Mouse (Mus musculus) 3134 (cell line): ENCODE results near the gene Sgcg.

ENCODE experiments used
- DNase-seq: peaks from one replicate; pipeline ENCODE4 v3.0.0-alpha.2; 2011; ENCODE audit warnings: low spot score; ENCODE audit not compliant: insufficient read length; ENCODE audit errors: extremely low read depth

Gene Sgcg

GRCm38 (mm10) chr14:61235846-61236474, 22.3 kb downstream of the Sgcg start:
- DNase-seq: no peak

GRCm38 (mm10) chr14:61232016-61232568, 26.2 kb downstream of the Sgcg start:
- no peak for DNase-seq

GRCm38 (mm10) chr14:61230179-61230578, 28.1 kb downstream of the Sgcg start:
- no peak for DNase-seq

GRCm38 (mm10) chr14:61229763-61230162, 28.5 kb downstream of the Sgcg start:
- DNase-seq: no peak

GRCm38 (mm10) chr14:61226151-61226550, 32.1 kb downstream of the Sgcg start:
- no peak for DNase-seq

GRCm38 (mm10) chr14:61224387-61225077, 33.8 kb downstream of the Sgcg start:
- DNase-seq: no peak

- no peak for DNase-seq
Observed at GRCm38 (mm10) chr14:61223740-61224139, 34.5 kb downstream of the Sgcg start.

- DNase-seq: no peak
Observed at GRCm38 (mm10) chr14:61222506-61222905, 35.8 kb downstream of the Sgcg start.

- no peak for DNase-seq
Observed at GRCm38 (mm10) chr14:61221166-61221565, 37.1 kb downstream of the Sgcg start.

- DNase-seq: no peak
Observed at GRCm38 (mm10) chr14:61211754-61212153, 46.5 kb downstream of the Sgcg start.

- no peak for DNase-seq
Observed at GRCm38 (mm10) chr14:61210111-61210510, 48.2 kb downstream of the Sgcg start.

- no peak for DNase-seq
Observed at GRCm38 (mm10) chr14:61194416-61194815, 63.9 kb downstream of the Sgcg start.

GRCm38 (mm10) chr14:61192326-61192725, 66.0 kb downstream of the Sgcg start:
- DNase-seq: no peak

GRCm38 (mm10) chr14:61191904-61192303, 66.4 kb downstream of the Sgcg start:
- DNase-seq: no peak

GRCm38 (mm10) chr14:61173229-61173628, 85.1 kb downstream of the Sgcg start:
- DNase-seq: no peak

GRCm38 (mm10) chr14:61172548-61173158, 85.6 kb downstream of the Sgcg start:
- peak; percentile 100 for DNase-seq

GRCm38 (mm10) chr14:61171261-61171970, 86.9 kb downstream of the Sgcg start:
- DNase-seq: peak; percentile 40
